ENCODE assay signal across 14 mouse cellular contexts in genomic region chr17:5302971-5303746, GRCm38 (mm10).
DNase-seq lines count a peak whose midpoint lies in the region; ATAC-seq and TF ChIP-seq lines count a peak whose summit lies in the region.
"Had no signal": no experiment of that assay in that cellular context is flagged by ENCODE, and none has a peak within 500 bp of the region (broad histone marks: within the 10 kb centered on the region; RNA-seq: fewer than 3 reads in every experiment).

No protein-coding gene starts in this region.

- peak; percentile 44 for TF ChIP-seq CTCF in layer of hippocampus, adult 2 months (conservative IDR thresholded peaks at IDR 0.05)

- ATAC-seq in CD4-positive, CD25-positive, alpha-beta regulatory T cell, adult 4 months, result peak; percentile 83
- ATAC-seq in inflammation-experienced regulatory T-cells, adult 6 months, result peak; percentile 87
- ATAC-seq: forebrain, embryonic 14.5 days had no signal

- no peak overlapping the region for H3K4me3 ChIP-seq in layer of hippocampus, adult 2 months
- H3K4me3 ChIP-seq: embryonic facial prominence, embryonic 10.5 days; left cerebral cortex, adult 2 months; neural tube, embryonic 12.5 days had no signal

- peak overlapping the region; percentile 43; the same call in 1 of the 2 replicates for H3K27ac ChIP-seq in layer of hippocampus, adult 2 months
- H3K27ac ChIP-seq: embryonic facial prominence, embryonic 10.5 days; left cerebral cortex, adult 2 months; neural tube, embryonic 12.5 days had no signal

- DNase-seq in layer of hippocampus, adult 2 months (ENCODE audit: low spot score in 2 of 2), result no peak
- DNase-seq in layer of hippocampus, postnatal 25 days (ENCODE audit: extremely low spot score in 1 of 2, low spot score in 1 of 2), result no peak
- DNase-seq in A20 (ENCODE audit: low read depth, low spot score), result peak; percentile 84
- no peak for DNase-seq in ovary, postnatal 14 days (ENCODE audit: low spot score)
- no peak for DNase-seq in testis, postnatal 10 days (ENCODE audit: low spot score)
- no peak for DNase-seq in gastrocnemius, postnatal 25 days
- DNase-seq: right cerebral cortex, postnatal 25 days; thymus, postnatal 4 days had no signal
